Mouse (Mus musculus) kidney, adult 2 months (tissue): ENCODE measurements around the gene Ndufs8.

Source experiments
- CTCF ChIP-seq: fragments of 200-500 bp; conservative IDR thresholded peaks from 2 replicates; pipeline ENCODE4 v1.5.1; 2011; ENCODE audit warnings: low read depth, mild to moderate bottlenecking, control low read depth, low read length, moderate library complexity, mixed read lengths; ENCODE audit not compliant: insufficient read depth, insufficient read length
- POLR2A ChIP-seq: fragments of 200-500 bp; IDR thresholded peaks from one replicate; pipeline ENCODE4 v1.6.1; 2011; ENCODE audit warnings: low read depth, low read length, control low read depth

- no peak for TF ChIP-seq CTCF
- no peak for TF ChIP-seq POLR2A
Observed at GRCm38 (mm10) chr19:3899618-3900017, 13.0 kb downstream of the Ndufs8 start.
